Mouse (Mus musculus): ENCODE measurements around the gene Ispd. TPM values are rescaled to one million over a fixed set of nuclear protein-coding genes. Genes with fewer than 3 reads are reported as not detected.

The Ispd gene
- polyA plus RNA-seq, 1 experiment from 2014 or later: 9.9 TPM

- Histone ChIP-seq H3K4me3 (no peak overlapping the region), H3K27ac (no peak overlapping the region), H3K36me3 (no peaks in the 10 kb centered on the region), H3K27me3 (ENCODE audit: insufficient read depth, poor library complexity, severe bottlenecking) (no peaks in the 10 kb centered on the region), H3K4me1 (no peaks in the 10 kb centered on the region), H3K9me3 (no peaks in the 10 kb centered on the region)
- DNase-seq (ENCODE audit: low spot score): no peak
- 81% methylated on average over 4 of the region's 4 CpGs for WGBS
Observed at GRCm38 (mm10) chr12:36647514-36647913, 266.3 kb downstream of the Ispd start.

GRCm38 (mm10) chr12:36662496-36662895, 281.2 kb downstream of the Ispd start:
- WGBS: 83% methylated on average over 7 of the region's 7 CpGs
- no peaks in the 10 kb centered on the region for H3K27me3 ChIP-seq (ENCODE audit: insufficient read depth, poor library complexity, severe bottlenecking)
- no peak overlapping the region for H3K4me3 ChIP-seq
- H3K36me3 ChIP-seq: no peaks in the 10 kb centered on the region
- no peaks in the 10 kb centered on the region for H3K9me3 ChIP-seq
- DNase-seq (ENCODE audit: low spot score): no peak
- H3K27ac ChIP-seq: no peak overlapping the region
- H3K4me1 ChIP-seq: no peaks in the 10 kb centered on the region

- Histone ChIP-seq H3K9me3 (no peaks in the 10 kb centered on the region), H3K4me3 (no peak overlapping the region), H3K4me1 (no peaks in the 10 kb centered on the region), H3K36me3 (no peaks in the 10 kb centered on the region), H3K27ac (no peak overlapping the region), H3K27me3 (ENCODE audit: insufficient read depth, poor library complexity, severe bottlenecking) (no peaks in the 10 kb centered on the region)
- 69% methylated on average over 3 of the region's 3 CpGs for WGBS
- DNase-seq (ENCODE audit: low spot score): no peak
Observed at GRCm38 (mm10) chr12:36664783-36665182, 283.5 kb downstream of the Ispd start.

GRCm38 (mm10) chr12:36666771-36667170, 285.5 kb downstream of the Ispd start:
- H3K4me1 ChIP-seq: no peaks in the 10 kb centered on the region
- H3K27me3 ChIP-seq (ENCODE audit: insufficient read depth, poor library complexity, severe bottlenecking): no peaks in the 10 kb centered on the region
- no peak overlapping the region for H3K27ac ChIP-seq
- 48% methylated on average over 6 of the region's 6 CpGs for WGBS
- H3K36me3 ChIP-seq: no peaks in the 10 kb centered on the region
- no peak for DNase-seq (ENCODE audit: low spot score)
- no peaks in the 10 kb centered on the region for H3K9me3 ChIP-seq
- no peak overlapping the region for H3K4me3 ChIP-seq

GRCm38 (mm10) chr12:36670164-36670908, 289.1 kb downstream of the Ispd start:
- Histone ChIP-seq H3K27ac (no peak overlapping the region), H3K9me3 (no peaks in the 10 kb centered on the region), H3K4me3 (no peak overlapping the region), H3K4me1 (no peaks in the 10 kb centered on the region), H3K27me3 (ENCODE audit: insufficient read depth, poor library complexity, severe bottlenecking) (no peaks in the 10 kb centered on the region), H3K36me3 (no peaks in the 10 kb centered on the region)
- DNase-seq (ENCODE audit: low spot score): no peak
- WGBS: 76% methylated on average over 5 of the region's 5 CpGs

- H3K27me3 ChIP-seq (ENCODE audit: insufficient read depth, poor library complexity, severe bottlenecking): no peaks in the 10 kb centered on the region
- H3K36me3 ChIP-seq: no peaks in the 10 kb centered on the region
- H3K4me1 ChIP-seq: no peaks in the 10 kb centered on the region
- no peak for DNase-seq (ENCODE audit: low spot score)
- H3K9me3 ChIP-seq: no peaks in the 10 kb centered on the region
- 39% methylated on average over 10 of the region's 10 CpGs for WGBS
- H3K4me3 ChIP-seq: no peak overlapping the region
- no peak overlapping the region for H3K27ac ChIP-seq
Observed at GRCm38 (mm10) chr12:36670915-36671579, 289.8 kb downstream of the Ispd start.

GRCm38 (mm10) chr12:36674481-36674880, 293.2 kb downstream of the Ispd start:
- H3K9me3 ChIP-seq: no peaks in the 10 kb centered on the region
- H3K4me1 ChIP-seq: no peaks in the 10 kb centered on the region
- no peaks in the 10 kb centered on the region for H3K36me3 ChIP-seq
- no peak for DNase-seq (ENCODE audit: low spot score)
- no peaks in the 10 kb centered on the region for H3K27me3 ChIP-seq (ENCODE audit: insufficient read depth, poor library complexity, severe bottlenecking)
- no peak overlapping the region for H3K27ac ChIP-seq
- H3K4me3 ChIP-seq: no peak overlapping the region
- WGBS: 63% methylated on average over 2 of the region's 2 CpGs

- Histone ChIP-seq H3K27ac (no peak overlapping the region), H3K4me1 (no peaks in the 10 kb centered on the region), H3K9me3 (no peaks in the 10 kb centered on the region), H3K36me3 (no peaks in the 10 kb centered on the region), H3K27me3 (ENCODE audit: insufficient read depth, poor library complexity, severe bottlenecking) (no peaks in the 10 kb centered on the region), H3K4me3 (no peak overlapping the region)
- 86% methylated on average over 4 of the region's 4 CpGs for WGBS
- DNase-seq (ENCODE audit: low spot score): no peak
Observed at GRCm38 (mm10) chr12:36678220-36678619, 297.0 kb downstream of the Ispd start.

GRCm38 (mm10) chr12:36680883-36681505, 299.7 kb downstream of the Ispd start:
- Histone ChIP-seq H3K4me3 (no peak overlapping the region), H3K9me3 (no peaks in the 10 kb centered on the region), H3K36me3 (no peaks in the 10 kb centered on the region), H3K27me3 (ENCODE audit: insufficient read depth, poor library complexity, severe bottlenecking) (no peaks in the 10 kb centered on the region), H3K4me1 (no peaks in the 10 kb centered on the region), H3K27ac (no peak overlapping the region)
- DNase-seq (ENCODE audit: low spot score): no peak
- 81% methylated on average over 2 of the region's 2 CpGs for WGBS

GRCm38 (mm10) chr12:36681779-36682178, 300.5 kb downstream of the Ispd start:
- WGBS: 72% methylated on average over 6 of the region's 6 CpGs
- no peaks in the 10 kb centered on the region for H3K4me1 ChIP-seq
- no peaks in the 10 kb centered on the region for H3K9me3 ChIP-seq
- H3K27ac ChIP-seq: no peak overlapping the region
- H3K27me3 ChIP-seq (ENCODE audit: insufficient read depth, poor library complexity, severe bottlenecking): no peaks in the 10 kb centered on the region
- H3K4me3 ChIP-seq: no peak overlapping the region
- no peak for DNase-seq (ENCODE audit: low spot score)
- H3K36me3 ChIP-seq: no peaks in the 10 kb centered on the region

- no peak overlapping the region for H3K4me3 ChIP-seq
- no peaks in the 10 kb centered on the region for H3K9me3 ChIP-seq
- WGBS: 75% methylated on average over 2 of the region's 2 CpGs
- H3K27ac ChIP-seq: no peak overlapping the region
- no peaks in the 10 kb centered on the region for H3K4me1 ChIP-seq
- H3K27me3 ChIP-seq (ENCODE audit: insufficient read depth, poor library complexity, severe bottlenecking): no peaks in the 10 kb centered on the region
- H3K36me3 ChIP-seq: no peaks in the 10 kb centered on the region
- DNase-seq (ENCODE audit: low spot score): no peak
Observed at GRCm38 (mm10) chr12:36694072-36694471, 312.8 kb downstream of the Ispd start.

GRCm38 (mm10) chr12:36704380-36704779, 323.1 kb downstream of the Ispd start:
- WGBS: 68% methylated on average over 1 of the region's 1 CpGs
- no peak for DNase-seq (ENCODE audit: low spot score)
- Histone ChIP-seq H3K27me3 (ENCODE audit: insufficient read depth, poor library complexity, severe bottlenecking) (no peaks in the 10 kb centered on the region), H3K4me3 (no peak overlapping the region), H3K4me1 (no peaks in the 10 kb centered on the region), H3K36me3 (no peaks in the 10 kb centered on the region), H3K27ac (no peak overlapping the region), H3K9me3 (no peaks in the 10 kb centered on the region)

- no peak overlapping the region for H3K27ac ChIP-seq
- WGBS: 37% methylated on average over 1 of the region's 1 CpGs
- no peaks in the 10 kb centered on the region for H3K27me3 ChIP-seq (ENCODE audit: insufficient read depth, poor library complexity, severe bottlenecking)
- no peak for DNase-seq (ENCODE audit: low spot score)
- H3K4me1 ChIP-seq: no peaks in the 10 kb centered on the region
- no peaks in the 10 kb centered on the region for H3K36me3 ChIP-seq
- H3K9me3 ChIP-seq: no peaks in the 10 kb centered on the region
- H3K4me3 ChIP-seq: no peak overlapping the region
Observed at GRCm38 (mm10) chr12:36708810-36709209, 327.6 kb downstream of the Ispd start.
